Mouse (Mus musculus) hindbrain, embryonic 10.5 days (tissue): Measurements from ENCODE around the gene Med8. TPM values are rescaled to one million over a fixed set of nuclear protein-coding genes. Genes with fewer than 3 reads are reported as not detected.

Experiments used
- DNase-seq: peaks from one replicate; pipeline ENCODE4 v3.0.0-alpha.2; 2017; ENCODE audit warnings: low spot score
- H3K27ac ChIP-seq: fragments of 300-500 bp; sonication (generic); 2 replicates; pipeline ENCODE4 v1.5.1; 2016; ENCODE audit warnings: mild to moderate bottlenecking, moderate library complexity
- H3K27me3 ChIP-seq: fragments of 300-500 bp; sonication (generic); 2 replicates; pipeline ENCODE4 v1.6.1; 2016; ENCODE audit warnings: mild to moderate bottlenecking; ENCODE audit not compliant: poor library complexity, insufficient read depth, severe bottlenecking
- H3K36me3 ChIP-seq: fragments of 300-500 bp; sonication (generic); 2 replicates; pipeline ENCODE4 v1.6.1; 2016; ENCODE audit warnings: mild to moderate bottlenecking, moderate library complexity
- H3K4me1 ChIP-seq: fragments of 300-500 bp; sonication (generic); replicated peaks from 2 replicates; pipeline ENCODE4 v1.6.1; 2016; ENCODE audit warnings: mild to moderate bottlenecking
- H3K4me3 ChIP-seq: fragments of 300-500 bp; sonication (generic); 2 replicates; pipeline ENCODE4 v1.5.1; 2016; ENCODE audit warnings: mild to moderate bottlenecking, moderate library complexity
- H3K9me3 ChIP-seq: fragments of 300-500 bp; sonication (generic); 2 replicates; pipeline ENCODE4 v1.6.1; 2016; ENCODE audit warnings: mild to moderate bottlenecking, moderate library complexity
- WGBS: fragments of 180-500 bp; shearing (Covaris S2); methylation state at CpG from one replicate; pipeline ENCODE4 v1.1.7; 2016; 5-methylcytosine and 5-hydroxymethylcytosine counted together
- polyA plus RNA-seq: library from polyadenylated mRNA; unstranded; fragments of >200 nt; fragmentation: Nextera tagmentation; extraction: Ambion mirVana; gene quantifications from 2 replicates; pipeline ENCODE4 v1.2.1, GENCODE M21; 2016

The Med8 gene
- polyA plus RNA-seq, 1 experiment from 2014 or later, result 163 TPM

DNA sequence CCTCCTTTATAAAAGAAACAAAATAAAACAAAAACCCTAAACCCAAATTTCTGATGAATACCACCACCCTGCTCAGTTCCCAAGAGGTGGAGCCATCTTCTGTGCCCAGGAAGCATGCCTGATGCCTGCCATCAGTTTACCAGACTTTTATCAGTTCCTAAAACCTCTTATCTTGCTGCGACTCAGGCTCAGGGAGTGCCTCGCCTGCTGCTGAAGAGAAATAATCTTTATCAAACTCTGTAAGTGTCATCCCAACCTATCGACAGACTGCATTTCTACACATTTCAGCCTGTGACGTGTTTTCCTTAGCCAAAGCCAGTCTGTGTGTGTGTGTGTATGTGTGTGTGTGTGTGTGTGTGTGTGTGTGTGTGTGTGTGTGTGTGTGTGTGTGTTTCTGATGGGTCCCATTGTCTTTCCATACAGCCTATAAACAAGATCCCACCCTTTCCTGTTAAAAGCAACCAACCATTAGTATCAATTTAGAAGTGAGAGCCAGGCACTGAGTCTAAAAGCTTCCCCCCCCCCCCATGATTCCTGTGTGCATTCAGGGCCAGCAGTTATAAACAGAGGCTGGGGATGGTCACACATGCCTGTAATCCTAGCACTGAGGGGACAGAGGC is 15.5 kb downstream of the Med8 start:
- Histone ChIP-seq H3K27me3 (no peaks in the 10 kb centered on the region), H3K9me3 (no peaks in the 10 kb centered on the region), H3K4me3 (no peak overlapping the region), H3K27ac (no peak overlapping the region), H3K4me1 (peaks cover 28% of the 10 kb centered on the region), H3K36me3 (peaks cover 44% of the 10 kb centered on the region)
- 89% methylated on average over 4 of the region's 4 CpGs for WGBS
- no peak for DNase-seq

DNA sequence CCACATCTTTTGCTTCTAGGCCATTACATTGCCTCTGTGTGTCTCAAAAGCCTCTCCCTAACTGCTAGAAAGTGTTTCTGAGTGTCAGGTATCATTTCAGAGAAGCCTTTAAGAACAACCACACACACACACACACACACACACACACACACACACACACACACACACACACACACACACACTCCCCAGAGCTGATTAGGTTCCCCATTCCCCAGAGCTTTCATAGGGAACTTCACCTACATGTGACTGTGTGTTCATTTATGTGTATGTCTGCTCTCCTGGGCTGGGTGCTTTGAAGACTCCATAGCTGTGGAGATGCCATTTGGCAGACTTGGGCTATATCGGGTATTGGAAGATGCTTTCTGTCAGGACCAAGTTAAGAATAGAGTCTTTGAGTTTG is 16.2 kb downstream of the Med8 start:
- no peaks in the 10 kb centered on the region for H3K9me3 ChIP-seq
- no peaks in the 10 kb centered on the region for H3K27me3 ChIP-seq
- H3K36me3 ChIP-seq, result peaks cover 44% of the 10 kb centered on the region
- H3K4me1 ChIP-seq, result peaks cover 34% of the 10 kb centered on the region
- H3K27ac ChIP-seq, result no peak overlapping the region
- WGBS, result 88% methylated on average over 1 of the region's 1 CpGs
- H3K4me3 ChIP-seq, result no peak overlapping the region
- no peak for DNase-seq

DNA sequence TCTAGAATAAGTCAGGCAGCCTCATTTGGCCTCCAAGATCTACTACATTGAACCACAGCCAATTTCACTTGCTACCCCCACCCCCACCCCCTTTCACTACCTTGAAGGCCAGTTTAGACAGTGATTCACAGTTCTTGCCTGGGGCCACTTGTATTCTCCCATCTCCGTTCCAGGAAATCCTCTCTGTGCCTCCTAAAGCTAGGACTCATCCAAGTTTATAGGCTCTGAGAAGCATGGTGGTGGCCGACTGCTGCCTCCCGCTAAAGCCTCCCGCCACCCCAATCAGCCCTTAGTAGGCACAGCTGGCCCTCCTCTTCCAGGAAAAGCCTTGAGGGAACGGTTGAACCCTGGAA is 18.3 kb downstream of the Med8 start:
- 4% methylated on average over 5 of the region's 5 CpGs for WGBS
- Histone ChIP-seq H3K9me3 (no peaks in the 10 kb centered on the region), H3K36me3 (peaks cover 45% of the 10 kb centered on the region), H3K4me1 (peaks cover 39% of the 10 kb centered on the region), H3K27me3 (no peaks in the 10 kb centered on the region), H3K4me3 (peak overlapping the region; percentile 76), H3K27ac (peak overlapping the region; percentile 93)
- no peak for DNase-seq

DNA sequence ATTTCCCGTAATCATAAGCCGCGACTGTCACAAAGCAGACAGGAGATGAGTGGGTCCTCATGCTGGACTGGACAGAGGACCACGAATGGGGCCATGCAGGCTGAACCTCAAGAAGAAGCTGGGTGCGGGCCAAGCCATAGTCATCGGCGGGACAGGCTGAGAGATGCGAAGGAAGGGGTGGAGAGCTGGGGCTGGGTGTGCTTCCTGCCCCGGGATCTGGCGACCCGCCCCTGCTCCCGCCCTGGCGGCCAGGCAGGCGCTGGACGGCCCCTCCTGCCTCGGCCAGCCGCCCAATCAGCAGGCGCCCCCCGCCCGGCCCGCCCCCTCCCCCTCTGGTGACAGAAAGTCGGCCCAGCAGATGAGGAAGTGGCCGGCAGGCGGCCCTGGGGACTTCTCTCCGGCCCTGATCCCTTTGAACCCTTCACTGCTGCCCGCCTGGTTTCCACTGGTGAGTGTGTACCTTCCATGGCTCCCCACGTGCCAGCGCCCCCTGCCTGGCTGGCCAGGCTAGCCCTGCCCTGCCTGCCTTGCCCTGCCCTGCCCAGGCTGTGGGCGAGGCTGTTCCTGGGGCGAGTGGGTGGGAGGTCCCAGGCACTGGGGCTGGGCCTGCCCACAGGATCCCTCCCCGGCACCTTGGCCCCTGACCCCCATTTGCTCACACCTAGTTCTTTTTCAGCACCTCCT is 18.8 kb downstream of the Med8 start, which contains the start of gene Elovl1:
Gene Elovl1 (plus strand): TSS at position 326 of the 684 bp plus-strand sequence.
- H3K27ac ChIP-seq, result peak within 1 kb of the TSS; percentile 93
- WGBS, result under 1% methylated on average over 31 of the region's 31 CpGs
- H3K27me3 ChIP-seq, result no peaks in the 10 kb centered on the region
- H3K9me3 ChIP-seq, result no peaks in the 10 kb centered on the region
- H3K4me1 ChIP-seq, result peaks cover 43% of the 10 kb centered on the region
- peak; percentile 93 for DNase-seq
- H3K36me3 ChIP-seq, result peaks cover 47% of the 10 kb centered on the region
- H3K4me3 ChIP-seq, result peak within 1 kb of the TSS; percentile 76

DNA sequence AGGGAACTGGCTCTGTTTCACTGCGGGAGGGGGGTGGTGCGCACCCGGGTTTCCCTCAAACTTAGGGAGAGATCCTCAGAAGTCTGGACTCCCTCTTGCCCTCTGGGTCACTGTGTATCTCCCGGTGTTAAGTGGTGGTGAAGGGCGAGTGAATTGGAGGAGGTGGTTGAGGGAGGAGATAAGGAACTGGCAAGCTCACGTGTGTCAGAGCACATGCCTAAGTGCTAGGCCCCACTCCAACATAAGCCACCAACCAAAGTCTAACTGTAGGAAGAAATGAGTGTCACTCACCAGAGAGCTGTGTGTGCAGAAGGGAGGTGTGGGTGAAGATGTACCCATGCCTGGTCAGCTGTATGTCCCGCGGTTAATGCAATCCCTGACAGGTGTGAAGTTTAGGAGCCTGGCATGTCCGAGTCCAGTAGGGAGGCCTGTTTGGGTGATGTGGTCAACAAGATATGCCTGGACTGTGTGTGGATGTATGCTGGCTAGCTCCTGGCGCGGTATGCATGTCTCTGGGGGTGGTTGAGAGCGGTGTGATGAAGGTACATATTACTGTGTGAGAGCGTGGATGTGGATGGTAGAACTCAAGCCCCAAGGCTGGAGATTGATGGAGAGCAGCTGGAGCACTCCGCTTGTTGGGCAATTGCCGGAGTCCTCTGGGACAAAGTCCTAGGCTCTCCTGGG is 19.5 kb downstream of the Med8 start:
- H3K4me3 ChIP-seq, result peak overlapping the region; percentile 76
- H3K27ac ChIP-seq, result peak overlapping the region; percentile 93
- H3K27me3 ChIP-seq, result no peaks in the 10 kb centered on the region
- no peak for DNase-seq
- H3K36me3 ChIP-seq, result peaks cover 49% of the 10 kb centered on the region
- peaks cover 50% of the 10 kb centered on the region for H3K4me1 ChIP-seq
- H3K9me3 ChIP-seq, result no peaks in the 10 kb centered on the region
- 53% methylated on average over 15 of the region's 15 CpGs for WGBS

DNA sequence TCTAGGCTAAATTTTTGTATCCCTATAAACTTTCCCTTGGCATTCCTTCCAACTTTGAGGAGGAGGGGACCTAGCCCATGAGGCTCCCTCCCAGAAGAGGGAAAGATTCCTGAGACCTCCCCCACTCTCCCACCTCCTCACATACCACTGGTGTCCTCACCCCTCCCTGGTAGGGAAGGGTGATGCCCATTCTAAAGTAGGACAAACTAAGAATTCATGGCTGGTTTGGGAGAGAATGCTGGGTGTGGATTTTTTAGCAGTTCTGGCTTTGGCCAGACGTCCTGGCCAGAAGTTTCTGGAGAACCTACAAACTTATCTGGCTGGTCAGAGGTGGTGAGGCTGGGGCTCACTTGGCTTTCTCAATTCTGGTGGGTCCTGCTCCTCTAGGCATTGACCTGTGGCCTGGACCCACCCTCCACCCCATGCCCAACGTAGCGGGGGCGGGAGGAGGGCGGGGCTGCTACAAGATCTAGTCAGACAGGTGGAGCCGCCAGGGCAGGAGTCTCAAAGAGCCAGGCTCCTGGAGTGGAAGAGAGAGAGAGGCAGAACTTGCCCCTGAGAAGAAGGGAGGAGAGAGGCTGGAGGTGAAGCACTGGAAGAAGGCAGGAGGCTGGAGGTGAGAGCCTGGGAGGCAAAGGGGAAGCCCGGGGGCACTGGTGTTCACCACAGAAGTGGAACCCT is 20.2 kb downstream of the Med8 start:
- Histone ChIP-seq H3K4me1 (peaks cover 56% of the 10 kb centered on the region), H3K9me3 (no peaks in the 10 kb centered on the region), H3K27me3 (no peaks in the 10 kb centered on the region), H3K27ac (peak overlapping the region; percentile 35; the same call in 1 of the 2 replicates), H3K36me3 (peaks cover 50% of the 10 kb centered on the region), H3K4me3 (peak overlapping the region; percentile 76; the same call in 1 of the 2 replicates)
- WGBS, result 55% methylated on average over 7 of the region's 7 CpGs
- no peak for DNase-seq

DNA sequence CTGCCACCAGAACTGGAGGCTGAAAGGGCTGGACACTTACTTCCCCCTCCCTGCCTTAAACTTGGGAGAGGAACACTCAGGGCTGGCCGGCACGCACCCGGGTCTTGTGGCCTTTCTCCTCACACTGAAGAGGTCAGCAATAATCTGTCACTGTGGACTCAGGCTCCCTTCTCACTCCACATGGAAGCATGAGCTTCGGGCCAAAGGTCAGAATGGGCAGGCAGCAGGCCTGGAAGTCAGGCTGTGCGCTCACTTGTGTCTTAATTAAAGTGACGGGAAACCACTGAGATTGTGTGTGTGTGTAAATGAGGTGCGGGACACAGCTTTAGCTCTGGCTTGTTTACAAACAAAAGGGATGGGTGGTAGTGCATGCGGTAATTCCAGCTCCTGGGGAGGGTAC is 23.2 kb downstream of the Med8 start:
- Histone ChIP-seq H3K4me3 (no peak overlapping the region), H3K9me3 (no peaks in the 10 kb centered on the region), H3K27me3 (no peaks in the 10 kb centered on the region), H3K27ac (no peak overlapping the region), H3K36me3 (peaks cover 69% of the 10 kb centered on the region), H3K4me1 (peaks cover 78% of the 10 kb centered on the region)
- no peak for DNase-seq
- WGBS, result 48% methylated on average over 8 of the region's 8 CpGs

DNA sequence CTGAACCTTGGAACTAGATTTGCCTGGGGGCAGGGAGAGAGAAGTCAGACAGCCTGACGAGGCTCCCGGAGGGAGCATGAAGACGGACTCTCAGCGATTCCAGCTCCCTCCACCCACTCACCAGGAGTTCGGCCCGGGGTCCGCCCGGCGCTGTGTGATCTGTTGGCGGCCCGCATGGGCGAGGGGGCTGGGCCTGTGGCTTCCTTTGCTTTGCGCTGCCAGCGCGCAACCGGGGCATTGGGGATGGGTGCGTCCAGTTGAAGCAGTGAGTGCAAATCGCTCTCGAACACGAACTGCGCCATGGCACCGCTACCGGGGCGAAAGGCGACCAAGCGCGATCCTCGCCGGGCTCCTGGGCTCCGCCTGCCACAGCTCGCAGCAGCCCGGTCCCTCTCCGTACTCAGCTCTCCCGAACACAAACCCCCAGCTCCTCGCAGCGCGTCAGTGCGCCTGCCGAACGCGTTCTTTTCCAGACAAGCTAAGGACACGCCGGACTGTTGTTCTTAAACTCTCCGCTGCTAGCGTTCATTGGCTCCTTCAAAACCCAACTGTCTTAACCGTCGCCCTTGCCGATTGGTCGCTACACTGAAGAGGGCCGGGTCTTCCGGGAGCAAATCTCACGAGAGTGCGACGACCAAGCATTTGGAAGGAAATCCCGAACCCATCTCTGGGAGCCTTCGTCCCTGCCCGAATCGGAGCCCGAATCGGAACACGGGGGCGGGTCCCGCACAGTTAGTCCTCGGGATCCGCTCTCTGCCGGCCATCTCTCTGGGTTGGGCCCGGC is 27.9 kb downstream of the Med8 start, which contains the start of gene Cdc20:
Gene Cdc20 (minus strand): TSS at position 533 of the 784 bp plus-strand sequence.
- Histone ChIP-seq H3K4me3 (peak within 1 kb of the TSS; percentile 97), H3K36me3 (peaks cover 42% of the 10 kb centered on the region), H3K4me1 (peaks cover 55% of the 10 kb centered on the region), H3K27ac (peak within 1 kb of the TSS; percentile 94), H3K9me3 (no peaks in the 10 kb centered on the region), H3K27me3 (no peaks in the 10 kb centered on the region)
- DNase-seq, result peak; percentile 96
- under 1% methylated on average over 67 of the region's 67 CpGs for WGBS

DNA sequence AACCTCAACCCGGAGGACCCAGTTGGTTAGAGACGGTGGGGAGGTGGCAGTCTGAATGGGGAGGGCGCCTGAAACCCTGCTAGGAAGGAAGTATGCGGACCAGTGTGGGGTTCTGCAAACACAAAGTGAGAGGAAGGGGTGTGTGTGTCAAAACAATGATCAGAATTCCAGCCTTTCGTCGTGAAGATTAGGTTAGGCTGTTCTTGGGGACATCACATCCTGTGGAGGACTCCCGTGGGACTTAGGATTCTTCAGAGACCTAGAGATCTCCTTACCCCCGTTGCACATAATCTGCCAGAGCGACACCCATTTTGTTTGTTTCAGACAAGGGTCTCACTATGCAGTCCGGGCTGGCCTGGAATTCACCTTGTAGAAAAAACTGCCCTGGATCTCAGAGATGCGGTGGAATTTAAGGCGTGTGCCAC is 28.7 kb downstream of the Med8 start:
- Histone ChIP-seq H3K4me3 (peak overlapping the region; percentile 97), H3K9me3 (no peaks in the 10 kb centered on the region), H3K4me1 (peaks cover 48% of the 10 kb centered on the region), H3K27ac (peak overlapping the region; percentile 94), H3K36me3 (peaks cover 34% of the 10 kb centered on the region), H3K27me3 (no peaks in the 10 kb centered on the region)
- WGBS, result 7% methylated on average over 12 of the region's 12 CpGs
- DNase-seq, result peak; percentile 50

DNA sequence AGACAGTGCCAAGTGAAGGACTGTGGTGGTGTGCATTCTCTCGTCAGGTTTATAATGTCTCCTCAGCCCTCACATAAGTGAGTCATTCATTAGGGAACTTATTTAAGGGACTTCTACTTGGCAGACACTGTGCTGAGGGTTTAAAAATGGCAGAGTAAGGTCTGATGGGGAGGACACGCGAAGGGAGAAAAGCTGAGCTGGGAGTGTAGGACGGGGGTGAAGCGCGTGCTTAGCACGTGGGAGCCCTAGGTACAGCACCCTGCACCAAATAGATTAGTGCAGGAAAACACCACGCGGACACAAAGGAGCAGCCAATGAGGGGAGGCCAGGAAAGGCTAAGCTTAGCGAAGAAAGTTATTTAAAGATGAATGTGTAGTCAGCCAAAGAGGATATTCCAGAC is 36.0 kb downstream of the Med8 start:
- peaks cover 18% of the 10 kb centered on the region for H3K4me1 ChIP-seq
- DNase-seq, result no peak
- no peak overlapping the region for H3K4me3 ChIP-seq
- 88% methylated on average over 10 of the region's 10 CpGs for WGBS
- H3K27ac ChIP-seq, result no peak overlapping the region
- H3K36me3 ChIP-seq, result no peaks in the 10 kb centered on the region
- no peaks in the 10 kb centered on the region for H3K27me3 ChIP-seq
- H3K9me3 ChIP-seq, result no peaks in the 10 kb centered on the region

DNA sequence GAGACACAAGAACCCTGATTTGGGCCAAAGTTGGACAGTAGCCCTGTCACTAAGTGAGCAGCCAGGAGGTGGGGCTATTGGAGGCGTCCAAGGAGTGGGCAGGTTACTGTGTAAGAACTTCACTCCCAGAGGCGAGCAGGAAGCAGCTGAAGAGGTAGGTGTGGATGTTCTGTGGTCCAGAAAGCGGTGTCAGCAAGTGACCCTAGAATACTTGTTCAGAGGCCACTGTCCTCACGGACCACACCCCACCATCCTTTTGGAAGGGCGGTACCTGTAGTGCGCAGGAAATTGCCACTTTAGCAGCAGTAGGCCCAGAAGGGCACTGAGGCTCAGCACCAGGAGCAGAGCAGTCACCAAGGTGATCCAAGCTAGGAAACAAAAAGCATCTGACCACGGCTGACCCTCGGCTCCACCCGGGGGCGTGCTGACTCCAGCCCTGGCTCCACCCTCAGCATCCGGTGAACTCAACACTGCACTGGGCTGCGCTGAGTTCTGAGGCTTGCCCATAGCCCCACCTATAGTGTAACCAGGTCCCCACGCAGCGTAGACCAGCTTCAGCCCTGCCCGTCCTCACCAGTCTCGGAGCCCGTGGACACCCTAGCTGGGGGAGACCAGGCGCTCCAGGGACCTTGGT is 36.8 kb downstream of the Med8 start:
- peaks cover 18% of the 10 kb centered on the region for H3K4me1 ChIP-seq
- DNase-seq, result peak; percentile 70
- H3K27ac ChIP-seq, result peak overlapping the region; percentile 85
- H3K4me3 ChIP-seq, result peak overlapping the region; percentile 59
- WGBS, result 16% methylated on average over 18 of the region's 18 CpGs
- H3K9me3 ChIP-seq, result no peaks in the 10 kb centered on the region
- H3K27me3 ChIP-seq, result no peaks in the 10 kb centered on the region
- H3K36me3 ChIP-seq, result no peaks in the 10 kb centered on the region
